ENCODE assay signal across 8 mouse cellular contexts in genomic region chr9:20830901-20831643, GRCm38 (mm10). TPM values are rescaled to one million over a fixed set of nuclear protein-coding genes. Genes with fewer than 3 reads are reported as not detected.
DNase-seq lines count a peak whose midpoint lies in the region; ATAC-seq and TF ChIP-seq lines count a peak whose summit lies in the region.

No protein-coding gene starts in this region.

- H3K4me2 ChIP-seq in forebrain, embryonic 16.5 days (ENCODE audit: low read length): peak overlapping the region; percentile 29; the same call in 1 of the 2 replicates
- no peak overlapping the region for H3K4me2 ChIP-seq in lung, embryonic 15.5 days

- TF ChIP-seq RAD21 in MEL (IDR thresholded peaks at IDR 0.05; ENCODE audit: low read depth, low read length): peak; percentile 95

- 16% methylated on average over 19 of the region's 19 CpGs for WGBS in forebrain, embryonic 16.5 days
- WGBS in lung, embryonic 15.5 days: 15% methylated on average over 19 of the region's 19 CpGs

- no peak for TF ChIP-seq EP300 in MEL (IDR thresholded peaks at IDR 0.05; ENCODE audit: low read depth in 1 of 2, low read length in 2 of 2)

- H3K79me2 ChIP-seq in MEL (ENCODE audit: control insufficient read depth, insufficient read depth, low read length, poor library complexity): no peaks in the 10 kb centered on the region

- no peak overlapping the region for H3K27ac ChIP-seq in MEL (ENCODE audit: control insufficient read depth, low read depth, low read length)
- H3K27ac ChIP-seq in forebrain, embryonic 16.5 days (ENCODE audit: low read length): no peak overlapping the region
- H3K27ac ChIP-seq in lung, embryonic 15.5 days: no peak overlapping the region

- peak overlapping the region; percentile 14; the same call in 1 of the 2 replicates for H3K9ac ChIP-seq in MEL (ENCODE audit: control insufficient read depth, low read depth, low read length, poor library complexity, severe bottlenecking)
- H3K9ac ChIP-seq in forebrain, embryonic 16.5 days (replicated peaks; ENCODE audit: low read depth, low read length): peak overlapping the region; percentile 48
- no peak overlapping the region for H3K9ac ChIP-seq in lung, embryonic 15.5 days

- DNase-seq in MEL (ENCODE audit: low read depth, low spot score): peak; percentile 95
- peak; percentile 90 to 95 for DNase-seq in cerebellum, adult 18-20 months
- DNase-seq in heart, postnatal 25 days (ENCODE audit: low spot score): peak; percentile 92
- DNase-seq in layer of hippocampus, adult 18-20 months (ENCODE audit: low spot score in 2 of 2): peak; percentile 89 to 96
- DNase-seq in ovary, postnatal 10 days (ENCODE audit: low spot score): peak; percentile 97
- DNase-seq in thymus, postnatal 0 days (ENCODE audit: low spot score): peak; percentile 66

- peak in 2 of 3 experiments; percentile 99 to 100; a peak in 5 of 6 replicates for TF ChIP-seq CTCF in MEL (IDR thresholded peaks at IDR 0.05 in 2 of 3, conservative IDR thresholded peaks at IDR 0.05 in 1 of 3; ENCODE audit: control insufficient read depth in 1 of 3, insufficient read depth in 1 of 3, low read depth in 2 of 3, low read length in 3 of 3, poor library complexity in 1 of 3, severe bottlenecking in 1 of 3)

- no peak for TF ChIP-seq POLR2A in MEL (IDR thresholded peaks at IDR 0.05; ENCODE audit: control insufficient read depth in 1 of 2, insufficient read depth in 1 of 2, low read depth in 1 of 2, low read length in 2 of 2, poor library complexity in 1 of 2)

- H3K27me3 ChIP-seq in MEL (ENCODE audit: control insufficient read depth in 1 of 2, insufficient read depth in 2 of 2, low read length in 2 of 2): peaks cover 28 to 40% of the 10 kb centered on the region in 2 experiments
- 0 out of 2 replicates have a peak, but pooled peaks cover 2% of the 10 kb centered on the region for H3K27me3 ChIP-seq in forebrain, embryonic 16.5 days (replicated peaks; ENCODE audit: control insufficient read depth, insufficient read depth, low read length)
- H3K27me3 ChIP-seq in lung, embryonic 15.5 days: no peaks in the 10 kb centered on the region

- no peaks in the 10 kb centered on the region for H3K36me3 ChIP-seq in MEL (ENCODE audit: control insufficient read depth in 1 of 2, insufficient read depth in 2 of 2, low read length in 2 of 2)
- H3K36me3 ChIP-seq in forebrain, embryonic 16.5 days (ENCODE audit: control insufficient read depth, insufficient read depth): no peaks in the 10 kb centered on the region
- no peaks in the 10 kb centered on the region for H3K36me3 ChIP-seq in lung, embryonic 15.5 days

- no peaks in the 10 kb centered on the region for H3K9me3 ChIP-seq in MEL (replicated peaks; ENCODE audit: insufficient read depth, low read length)
- H3K9me3 ChIP-seq in forebrain, embryonic 16.5 days (ENCODE audit: control insufficient read depth, low read length): no peaks in the 10 kb centered on the region
- no peaks in the 10 kb centered on the region for H3K9me3 ChIP-seq in lung, embryonic 15.5 days

- no peaks in the 10 kb centered on the region for H3K4me1 ChIP-seq in MEL (ENCODE audit: control insufficient read depth in 1 of 2, insufficient read depth in 2 of 2, low read length in 2 of 2)
- H3K4me1 ChIP-seq in forebrain, embryonic 16.5 days (replicated peaks; ENCODE audit: control insufficient read depth, insufficient read depth, low read length): peaks cover 6% of the 10 kb centered on the region
- H3K4me1 ChIP-seq in lung, embryonic 15.5 days: no peaks in the 10 kb centered on the region

- ATAC-seq in forebrain, embryonic 16.5 days: peak; percentile 91
- ATAC-seq in lung, embryonic 15.5 days (ENCODE audit: borderline replicate concordance, extremely low read depth, low FRiP score, low TSS enrichment): peak; percentile 90

- intact Hi-C loops in heart, postnatal 25 days (cut with DNase I): loop anchor here (1.0 to 5.0 kb wide), 2 partner anchors 91 to 169 kb away; no protein-coding TSS in a partner anchor

- no peak overlapping the region for H3K4me3 ChIP-seq in MEL (ENCODE audit: control insufficient read depth in 1 of 2, insufficient read depth in 1 of 2, low read depth in 2 of 2, low read length in 2 of 2)
- no peak overlapping the region for H3K4me3 ChIP-seq in forebrain, embryonic 16.5 days (replicated peaks; ENCODE audit: low read length)
- H3K4me3 ChIP-seq in lung, embryonic 15.5 days: no peak overlapping the region

TF ChIP-seq in MEL, 35 proteins besides CTCF, POLR2A, EP300 and RAD21:
- peak; percentile 35; the same call in 1 of the 2 replicates for TF ChIP-seq TBP (IDR thresholded peaks at IDR 0.05; ENCODE audit: low read depth, low read length)
- TF ChIP-seq MYB (IDR thresholded peaks at IDR 0.05; ENCODE audit: low read depth, low read length): no peak
- TF ChIP-seq MXI1 (IDR thresholded peaks at IDR 0.05; ENCODE audit: low read depth, low read length): no peak
- TF ChIP-seq SMC3 (IDR thresholded peaks at IDR 0.05; ENCODE audit: low read depth, low read length): peak; percentile 100
- peak; percentile 87; the same call in 1 of the 2 replicates for TF ChIP-seq UBTF (IDR thresholded peaks at IDR 0.05; ENCODE audit: borderline replicate concordance, insufficient read depth, low read depth, low read length)
- no peak for TF ChIP-seq CHD1 (IDR thresholded peaks at IDR 0.05; ENCODE audit: low read depth, low read length)
- peak; percentile 55; the same call in 1 of the 2 replicates for TF ChIP-seq ZNF384 (IDR thresholded peaks at IDR 0.05; ENCODE audit: low read depth, low read length)
- TF ChIP-seq ZC3H11A (IDR thresholded peaks at IDR 0.05; ENCODE audit: low read depth, low read length): peak; percentile 93
- TF ChIP-seq BHLHE40 (IDR thresholded peaks at IDR 0.05; ENCODE audit: borderline replicate concordance, low read depth, low read length): peak; percentile 59; the same call in 1 of the 2 replicates

RNA-seq across cellular contexts. Expression of gene Rdh8, which starts 12.8 kb away (rescaled TPM):
- total RNA-seq in MEL (2012; rRNA removed): not detected in 2 replicates
- not detected for polyA plus RNA-seq in MEL (2012; ENCODE audit: insufficient read depth in 1 of 2, insufficient read length in 2 of 2, low read depth in 1 of 2, low replicate concordance in 2 of 2, missing spikeins in 1 of 2)
- not detected in 2 replicates for polyA plus RNA-seq in forebrain, embryonic 16.5 days (2015; fragmentation: Nextera tagmentation; extraction: Ambion mirVana)
- total RNA-seq in heart, postnatal 25 days (2021): not detected
- total RNA-seq in layer of hippocampus, adult 18-20 months (2021): not detected
- not detected in 2 replicates for polyA plus RNA-seq in lung, embryonic 15.5 days (2015; fragmentation: Nextera tagmentation; extraction: Ambion mirVana)
- polyA plus RNA-seq in thymus, postnatal 0 days (2015; fragmentation: Nextera tagmentation; extraction: Ambion mirVana): not detected in 2 replicates

RNA-seq across cellular contexts. Expression of gene Col5a3, which starts 16.2 kb away (rescaled TPM):
- 0.07 and 0.08 TPM in 2 replicates for total RNA-seq in MEL (2012; rRNA removed)
- polyA plus RNA-seq in MEL (2012; ENCODE audit: insufficient read depth in 1 of 2, insufficient read length in 2 of 2, low read depth in 1 of 2, low replicate concordance in 2 of 2, missing spikeins in 1 of 2): under 1 TPM in 1 of 2 experiments, not detected in 1; 0.53 TPM
- polyA plus RNA-seq in forebrain, embryonic 16.5 days (2015; fragmentation: Nextera tagmentation; extraction: Ambion mirVana): 0.26 and 0.33 TPM in 2 replicates
- total RNA-seq in heart, postnatal 25 days (2021): 10 to 100 TPM; 26.1 to 30.2 TPM
- total RNA-seq in layer of hippocampus, adult 18-20 months (2021): 1 to 10 TPM; 1.7 to 2.0 TPM
- 0.99 and 1.4 TPM in 2 replicates for polyA plus RNA-seq in lung, embryonic 15.5 days (2015; fragmentation: Nextera tagmentation; extraction: Ambion mirVana)
- polyA plus RNA-seq in thymus, postnatal 0 days (2015; fragmentation: Nextera tagmentation; extraction: Ambion mirVana): 1.8 and 1.9 TPM in 2 replicates

RNA-seq across cellular contexts. Expression of gene A230050P20Rik, which starts 37.4 kb away (rescaled TPM):
- 53.9 and 63.7 TPM in 2 replicates for total RNA-seq in MEL (2012; rRNA removed)
- 100 to 1,000 TPM; 190 to 199 TPM for polyA plus RNA-seq in MEL (2012; ENCODE audit: insufficient read depth in 1 of 2, insufficient read length in 2 of 2, low read depth in 1 of 2, low replicate concordance in 2 of 2, missing spikeins in 1 of 2)
- 4.6 and 8.8 TPM in 2 replicates for polyA plus RNA-seq in forebrain, embryonic 16.5 days (2015; fragmentation: Nextera tagmentation; extraction: Ambion mirVana)
- 1 to 10 TPM; 4.0 to 4.2 TPM for total RNA-seq in heart, postnatal 25 days (2021)
- total RNA-seq in layer of hippocampus, adult 18-20 months (2021): 10 to 100 TPM; 66.8 to 70.4 TPM
- 15.7 and 18.6 TPM in 2 replicates for polyA plus RNA-seq in lung, embryonic 15.5 days (2015; fragmentation: Nextera tagmentation; extraction: Ambion mirVana)
- polyA plus RNA-seq in thymus, postnatal 0 days (2015; fragmentation: Nextera tagmentation; extraction: Ambion mirVana): 9.2 and 15.1 TPM in 2 replicates

RNA-seq across cellular contexts. Expression of gene Angptl6, which starts 48.5 kb away (rescaled TPM):
- total RNA-seq in MEL (2012; rRNA removed): 10.9 and 18.1 TPM in 2 replicates
- polyA plus RNA-seq in MEL (2012; ENCODE audit: insufficient read depth in 1 of 2, insufficient read length in 2 of 2, low read depth in 1 of 2, low replicate concordance in 2 of 2, missing spikeins in 1 of 2): 10 to 100 TPM in 1 of 2 experiments, not detected in 1; 22.6 TPM
- 16.6 and 20.2 TPM in 2 replicates for polyA plus RNA-seq in forebrain, embryonic 16.5 days (2015; fragmentation: Nextera tagmentation; extraction: Ambion mirVana)
- 1 to 10 TPM; 3.2 to 3.3 TPM for total RNA-seq in heart, postnatal 25 days (2021)
- 10 to 100 TPM in 1 of 2 experiments, 1 to 10 TPM in 1; 9.9 to 10.6 TPM for total RNA-seq in layer of hippocampus, adult 18-20 months (2021)
- polyA plus RNA-seq in lung, embryonic 15.5 days (2015; fragmentation: Nextera tagmentation; extraction: Ambion mirVana): 2.8 and 3.4 TPM in 2 replicates
- 6.7 and 7.3 TPM in 2 replicates for polyA plus RNA-seq in thymus, postnatal 0 days (2015; fragmentation: Nextera tagmentation; extraction: Ambion mirVana)

RNA-seq across cellular contexts. Expression of gene Ppan, which starts 56.9 kb away (rescaled TPM):
- 612 and 763 TPM in 2 replicates for total RNA-seq in MEL (2012; rRNA removed)
- 100 to 1,000 TPM; 251 to 953 TPM for polyA plus RNA-seq in MEL (2012; ENCODE audit: insufficient read depth in 1 of 2, insufficient read length in 2 of 2, low read depth in 1 of 2, low replicate concordance in 2 of 2, missing spikeins in 1 of 2)
- 59.6 and 60.4 TPM in 2 replicates for polyA plus RNA-seq in forebrain, embryonic 16.5 days (2015; fragmentation: Nextera tagmentation; extraction: Ambion mirVana)
- total RNA-seq in heart, postnatal 25 days (2021): 1 to 10 TPM; 7.0 to 9.5 TPM
- 10 to 100 TPM; 24.1 to 25.3 TPM for total RNA-seq in layer of hippocampus, adult 18-20 months (2021)
- 67.3 and 71.3 TPM in 2 replicates for polyA plus RNA-seq in lung, embryonic 15.5 days (2015; fragmentation: Nextera tagmentation; extraction: Ambion mirVana)
- 74.4 and 83.0 TPM in 2 replicates for polyA plus RNA-seq in thymus, postnatal 0 days (2015; fragmentation: Nextera tagmentation; extraction: Ambion mirVana)
